Mouse (Mus musculus) forebrain, embryonic 16.5 days (tissue): Measurements from ENCODE around the gene Ddn. TPM values are rescaled to one million over a fixed set of nuclear protein-coding genes. Genes with fewer than 3 reads are reported as not detected.
A peak's percentile ranks its signal among the peaks of the same experiment; 100 is the strongest.

ENCODE experiments used
- ATAC-seq: fragments of 200-750 bp; cut with Nextera tagmentation; 2 replicates; pipeline ENCODE4 v1.8.0; 2017; ENCODE audit warnings: mild to moderate bottlenecking, moderate library complexity
- H3K27ac ChIP-seq: fragments of 300-500 bp; sonication (generic); 2 replicates; pipeline ENCODE4 v1.5.1; 2014; ENCODE audit warnings: low read length, control low read depth
- H3K27me3 ChIP-seq: fragments of 300-500 bp; sonication (generic); replicated peaks from 2 replicates; pipeline ENCODE4 v1.6.1; 2014; ENCODE audit warnings: low read length; ENCODE audit not compliant: control insufficient read depth, insufficient read depth
- H3K36me3 ChIP-seq: fragments of 300-500 bp; sonication (generic); 2 replicates; pipeline ENCODE4 v1.6.1; 2014; ENCODE audit not compliant: control insufficient read depth, insufficient read depth
- H3K4me1 ChIP-seq: fragments of 300-500 bp; sonication (generic); replicated peaks from 2 replicates; pipeline ENCODE4 v1.6.1; 2014; ENCODE audit warnings: low read length; ENCODE audit not compliant: control insufficient read depth, insufficient read depth
- H3K4me2 ChIP-seq: fragments of 300-500 bp; sonication (generic); 2 replicates; pipeline ENCODE4 v1.6.1; 2014; ENCODE audit warnings: mild to moderate bottlenecking, low read length, control low read depth
- H3K4me3 ChIP-seq: fragments of 300-500 bp; sonication (generic); replicated peaks from 2 replicates; pipeline ENCODE4 v1.5.1; 2014; ENCODE audit warnings: mild to moderate bottlenecking, low read length, control low read depth
- H3K9ac ChIP-seq: fragments of 300-500 bp; sonication (generic); replicated peaks from 2 replicates; pipeline ENCODE4 v1.6.1; 2014; ENCODE audit warnings: low read depth, low read length, control low read depth
- H3K9me3 ChIP-seq: fragments of 300-500 bp; sonication (generic); 2 replicates; pipeline ENCODE4 v1.6.1; 2016; ENCODE audit warnings: low read length; ENCODE audit not compliant: control insufficient read depth
- WGBS: fragments of 180-500 bp; shearing (Covaris S2); extraction: QIAGEN DNeasy Blood & Tissue Kit; methylation state at CpG from one replicate; pipeline ENCODE4 v1.1.7; 2014; 5-methylcytosine and 5-hydroxymethylcytosine counted together
- polyA plus RNA-seq: library from polyadenylated mRNA; unstranded; fragments of >200 nt; fragmentation: Nextera tagmentation; extraction: Ambion mirVana; gene quantifications from 2 replicates; pipeline ENCODE4 v1.2.1, GENCODE M21; 2015

Ddn gene
- polyA plus RNA-seq, result 0.46 and 0.58 TPM in 2 replicates

DNA sequence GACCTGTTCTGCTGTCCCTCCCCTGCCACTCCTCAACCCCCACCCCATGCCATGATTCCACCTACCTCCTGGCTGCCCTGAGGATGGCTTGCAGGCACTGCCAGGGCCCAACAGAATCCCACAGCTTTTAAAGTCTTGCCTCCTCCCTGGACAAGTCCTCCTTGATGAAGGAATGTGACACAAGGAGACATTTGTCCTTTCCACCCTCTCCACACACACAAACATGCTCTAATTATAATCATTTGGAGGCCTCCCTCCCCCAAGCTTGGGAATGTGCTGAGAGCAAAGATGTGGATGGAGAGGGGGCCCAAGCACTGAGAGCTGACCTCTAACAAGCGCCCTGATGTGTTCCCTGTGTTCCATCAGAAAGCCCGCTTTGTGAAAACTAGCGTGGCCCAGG is at the start of gene Ddn:
Gene Ddn, minus strand, starts transcription at position 101 of the 400 bp plus-strand sequence.
- WGBS, result 46% methylated on average over 3 of the region's 3 CpGs
- Histone ChIP-seq H3K4me3 (peak within 1 kb of the TSS; percentile 54), H3K4me2 (peak within 1 kb of the TSS; percentile 80), H3K4me1 (peaks cover 38% of the 10 kb centered on the region), H3K9me3 (no peaks in the 10 kb centered on the region), H3K27ac (no peak within 1 kb of the TSS), H3K9ac (peak within 1 kb of the TSS; percentile 46), H3K27me3 (peaks cover 55% of the 10 kb centered on the region), H3K36me3 (peaks cover 12% of the 10 kb centered on the region)
- no peak for ATAC-seq

DNA sequence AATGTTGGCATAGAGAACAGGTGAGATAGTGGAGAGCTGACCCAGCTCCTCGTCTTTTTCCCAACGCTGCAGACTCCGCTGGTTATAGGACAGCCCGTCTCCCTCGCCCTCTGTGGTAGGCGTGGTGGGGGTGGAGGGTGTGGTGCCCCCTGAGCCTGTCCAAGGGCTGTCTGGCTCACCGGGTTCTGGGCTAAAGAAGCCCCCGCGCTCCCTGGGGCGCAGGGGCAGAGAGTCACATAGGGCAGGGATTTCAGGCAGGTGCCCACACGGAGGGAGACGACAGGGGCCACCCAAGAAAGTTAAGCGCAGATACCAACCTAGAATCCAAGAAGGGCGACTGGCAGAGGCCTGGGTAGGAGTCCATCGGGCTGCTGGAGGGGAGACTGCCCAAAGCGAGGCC is 44.9 kb upstream of the Ddn start:
- Histone ChIP-seq H3K36me3 (peaks cover 73% of the 10 kb centered on the region), H3K4me2 (no peak overlapping the region), H3K9ac (no peak overlapping the region), H3K9me3 (no peaks in the 10 kb centered on the region), H3K27me3 (no peaks in the 10 kb centered on the region), H3K4me3 (no peak overlapping the region), H3K4me1 (no peaks in the 10 kb centered on the region), H3K27ac (no peak overlapping the region)
- no peak for ATAC-seq
- WGBS, result 94% methylated on average over 16 of the region's 16 CpGs

DNA sequence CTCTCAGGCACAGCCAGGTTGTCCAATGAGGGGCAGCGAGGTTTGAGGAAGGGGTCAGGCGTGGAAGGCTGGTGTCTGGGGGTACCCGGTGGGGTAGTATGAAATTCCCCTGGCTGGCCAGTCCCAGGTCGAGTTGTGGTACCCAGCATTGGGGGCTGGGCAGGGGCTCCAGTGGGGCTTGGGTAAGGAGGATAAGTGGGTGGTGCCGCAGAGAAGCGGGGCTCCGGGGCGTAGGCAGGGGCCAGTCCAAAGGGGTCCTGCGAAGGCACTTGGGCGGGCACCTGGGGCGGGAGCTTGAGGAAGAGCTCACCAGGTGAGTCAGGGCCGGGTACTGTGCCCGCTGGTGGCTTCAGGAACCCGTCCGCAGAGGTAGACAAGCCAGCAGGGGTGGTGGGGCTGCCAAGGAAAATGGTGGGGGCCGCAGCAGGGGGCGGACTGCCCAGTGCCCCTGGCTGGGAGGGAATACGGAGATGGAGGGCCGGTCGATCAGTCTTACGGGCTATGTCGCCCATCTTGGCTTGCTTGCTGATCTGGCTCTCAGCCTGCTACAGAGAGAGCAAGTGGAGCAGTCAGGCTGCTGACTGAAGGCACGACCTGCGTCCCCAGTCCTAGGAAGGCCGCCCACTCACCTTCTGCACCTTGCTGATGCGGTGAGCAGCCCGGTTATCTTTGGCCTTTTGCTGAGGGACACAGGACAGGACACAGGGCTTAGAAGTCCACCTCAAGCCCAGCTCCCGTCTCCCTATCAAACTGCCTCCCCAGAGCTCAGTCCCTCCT is 44.1 kb upstream of the Ddn start:
- WGBS, result 92% methylated on average over 28 of the region's 28 CpGs
- Histone ChIP-seq H3K9me3 (no peaks in the 10 kb centered on the region), H3K9ac (no peak overlapping the region), H3K36me3 (peaks cover 69% of the 10 kb centered on the region), H3K4me1 (no peaks in the 10 kb centered on the region), H3K27me3 (no peaks in the 10 kb centered on the region), H3K4me2 (no peak overlapping the region), H3K27ac (no peak overlapping the region), H3K4me3 (no peak overlapping the region)
- no peak for ATAC-seq

DNA sequence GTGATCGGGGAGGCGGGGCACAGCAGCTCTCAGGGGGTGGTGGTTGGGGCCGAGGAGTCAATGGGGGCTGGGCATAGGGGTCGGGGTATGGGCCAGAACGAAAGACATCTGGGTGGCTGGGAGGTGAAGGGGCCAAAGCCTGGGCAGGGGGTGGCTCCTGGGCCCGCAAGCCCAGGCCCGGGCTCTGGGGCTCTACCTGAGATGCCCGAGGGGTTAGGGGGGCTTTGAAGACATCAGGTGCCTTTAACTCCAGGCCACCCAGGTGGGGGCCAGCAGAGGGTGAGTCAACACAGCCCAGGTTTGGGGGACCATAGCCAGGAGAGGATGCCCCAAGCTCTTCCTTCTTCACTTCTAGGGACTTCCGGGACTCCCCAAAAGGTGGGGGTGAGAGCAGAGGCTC is 43.4 kb upstream of the Ddn start:
- Histone ChIP-seq H3K4me1 (no peaks in the 10 kb centered on the region), H3K9me3 (no peaks in the 10 kb centered on the region), H3K4me3 (no peak overlapping the region), H3K27me3 (no peaks in the 10 kb centered on the region), H3K4me2 (no peak overlapping the region), H3K36me3 (peaks cover 66% of the 10 kb centered on the region), H3K9ac (no peak overlapping the region), H3K27ac (no peak overlapping the region)
- WGBS, result 96% methylated on average over 9 of the region's 9 CpGs
- ATAC-seq, result no peak

DNA sequence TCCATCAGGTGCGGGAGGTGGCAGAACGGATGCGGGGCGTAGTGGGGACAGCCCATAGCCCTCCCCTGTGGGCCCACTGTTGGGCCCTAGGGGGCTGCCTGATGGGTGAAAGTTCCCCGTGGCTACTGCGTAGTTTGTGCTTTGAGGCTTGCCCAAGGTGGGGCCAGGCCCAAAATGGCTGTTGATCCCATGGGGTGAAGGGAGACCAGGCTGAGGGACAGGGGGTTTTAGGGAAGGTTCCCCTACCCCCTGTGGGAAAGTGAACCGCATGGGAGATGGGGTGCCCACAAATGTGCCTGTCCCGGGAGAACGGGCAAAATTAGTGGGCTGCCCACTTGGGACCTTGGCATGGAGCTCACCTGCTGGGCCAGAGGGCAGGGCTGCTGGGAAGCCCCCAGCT is 42.8 kb upstream of the Ddn start:
- no peak for ATAC-seq

DNA sequence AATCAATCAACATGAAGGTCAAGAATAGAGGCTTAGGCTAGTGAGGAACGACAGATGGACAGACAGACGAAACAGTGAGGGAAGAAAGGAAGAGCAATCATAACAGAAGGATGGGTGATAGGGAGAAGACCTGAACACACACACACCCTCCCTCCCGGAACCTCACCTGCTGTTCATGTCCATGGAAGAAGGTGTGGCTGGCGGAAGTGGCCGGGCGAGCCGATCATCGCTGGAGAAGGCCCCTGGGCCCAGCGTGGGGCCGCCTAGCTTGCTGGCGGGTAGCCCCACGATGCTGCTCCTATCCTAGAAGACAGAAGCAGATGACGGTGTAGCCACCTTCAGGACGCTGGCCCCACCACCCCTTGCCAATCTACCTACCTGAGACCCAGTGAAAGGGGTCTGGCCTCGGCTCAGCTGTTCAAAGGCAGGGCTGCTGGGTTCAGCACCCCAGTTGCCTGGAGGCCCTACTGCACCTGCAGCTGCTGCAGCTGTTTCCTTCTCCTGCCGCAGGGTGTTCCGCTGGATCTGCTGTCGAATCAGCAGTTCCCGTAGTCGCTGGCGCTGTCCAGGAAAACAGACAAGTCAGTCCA is 42.0 kb upstream of the Ddn start:
- H3K4me1 ChIP-seq, result no peaks in the 10 kb centered on the region
- H3K27ac ChIP-seq, result no peak overlapping the region
- H3K9me3 ChIP-seq, result no peaks in the 10 kb centered on the region
- H3K36me3 ChIP-seq, result peaks cover 68% of the 10 kb centered on the region
- ATAC-seq, result no peak
- H3K27me3 ChIP-seq, result no peaks in the 10 kb centered on the region
- H3K9ac ChIP-seq, result no peak overlapping the region
- no peak overlapping the region for H3K4me2 ChIP-seq
- H3K4me3 ChIP-seq, result no peak overlapping the region
- WGBS, result 90% methylated on average over 21 of the region's 21 CpGs

More for the DNA sequence above, 42.8 kb upstream of the Ddn start:
- Histone ChIP-seq H3K36me3 (peaks cover 66% of the 10 kb centered on the region), H3K9me3 (no peaks in the 10 kb centered on the region), H3K4me3 (no peak overlapping the region), H3K27me3 (no peaks in the 10 kb centered on the region), H3K27ac (no peak overlapping the region), H3K4me2 (no peak overlapping the region), H3K4me1 (no peaks in the 10 kb centered on the region), H3K9ac (no peak overlapping the region)
- 95% methylated on average over 9 of the region's 9 CpGs for WGBS

DNA sequence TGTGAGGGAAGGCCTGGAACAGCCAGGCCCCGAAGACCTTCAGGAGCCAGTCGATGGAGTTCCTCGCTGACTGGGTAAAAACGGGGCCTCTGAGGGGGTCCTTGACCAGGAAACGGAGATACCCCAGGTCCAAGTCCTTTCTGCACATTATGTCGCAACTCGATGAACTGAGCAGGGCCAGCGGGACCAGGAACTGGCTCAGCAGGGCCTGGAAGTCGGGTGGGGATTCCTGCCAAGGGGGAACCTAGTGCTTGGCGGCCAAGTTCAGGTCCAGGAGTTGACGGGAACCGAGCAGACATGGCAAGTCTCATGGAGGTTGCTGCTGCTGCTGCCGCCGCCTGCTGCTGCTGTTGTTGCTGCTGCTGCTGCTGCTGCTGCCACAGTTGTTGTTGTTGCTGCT is 41.4 kb upstream of the Ddn start:
- Histone ChIP-seq H3K9me3 (no peaks in the 10 kb centered on the region), H3K9ac (no peak overlapping the region), H3K36me3 (peaks cover 68% of the 10 kb centered on the region), H3K4me2 (no peak overlapping the region), H3K4me1 (no peaks in the 10 kb centered on the region), H3K4me3 (no peak overlapping the region), H3K27ac (no peak overlapping the region), H3K27me3 (no peaks in the 10 kb centered on the region)
- WGBS, result 90% methylated on average over 14 of the region's 14 CpGs
- no peak for ATAC-seq

DNA sequence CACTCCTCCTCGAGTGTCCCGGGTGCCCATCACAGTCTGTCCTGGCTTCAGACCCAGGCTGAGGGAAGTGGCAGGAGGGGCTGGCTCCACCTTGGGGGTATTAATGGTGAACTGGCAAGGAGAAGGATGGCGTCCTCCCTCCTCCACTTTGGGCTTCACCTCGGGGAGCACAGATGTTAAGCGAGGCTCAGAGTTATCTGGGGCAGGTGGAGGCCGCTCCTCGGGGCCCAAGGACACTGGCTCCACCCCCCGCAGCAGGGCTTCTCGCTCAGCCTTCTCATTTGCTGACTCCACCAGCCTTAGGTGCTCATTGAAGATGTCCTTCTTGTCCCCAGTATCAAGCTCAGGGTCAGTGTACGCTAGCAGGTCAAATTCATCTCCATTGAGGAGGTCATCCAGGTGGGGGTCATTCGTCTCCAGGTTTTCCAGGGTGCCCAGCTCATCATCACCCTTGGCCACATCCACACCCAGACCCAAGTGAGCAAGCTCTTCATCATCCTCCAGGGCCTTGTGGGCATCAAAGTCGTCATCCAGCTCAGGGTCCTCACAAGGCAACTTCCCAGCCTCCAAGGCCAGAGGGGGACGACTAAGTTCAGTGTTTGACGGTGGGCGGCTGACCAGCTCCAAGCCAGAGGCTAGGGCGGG is 40.8 kb upstream of the Ddn start:
- no peaks in the 10 kb centered on the region for H3K4me1 ChIP-seq
- no peaks in the 10 kb centered on the region for H3K9me3 ChIP-seq
- WGBS, result 89% methylated on average over 16 of the region's 16 CpGs
- H3K9ac ChIP-seq, result no peak overlapping the region
- H3K27me3 ChIP-seq, result no peaks in the 10 kb centered on the region
- ATAC-seq, result no peak
- peaks cover 70% of the 10 kb centered on the region for H3K36me3 ChIP-seq
- H3K27ac ChIP-seq, result no peak overlapping the region
- no peak overlapping the region for H3K4me3 ChIP-seq
- no peak overlapping the region for H3K4me2 ChIP-seq

DNA sequence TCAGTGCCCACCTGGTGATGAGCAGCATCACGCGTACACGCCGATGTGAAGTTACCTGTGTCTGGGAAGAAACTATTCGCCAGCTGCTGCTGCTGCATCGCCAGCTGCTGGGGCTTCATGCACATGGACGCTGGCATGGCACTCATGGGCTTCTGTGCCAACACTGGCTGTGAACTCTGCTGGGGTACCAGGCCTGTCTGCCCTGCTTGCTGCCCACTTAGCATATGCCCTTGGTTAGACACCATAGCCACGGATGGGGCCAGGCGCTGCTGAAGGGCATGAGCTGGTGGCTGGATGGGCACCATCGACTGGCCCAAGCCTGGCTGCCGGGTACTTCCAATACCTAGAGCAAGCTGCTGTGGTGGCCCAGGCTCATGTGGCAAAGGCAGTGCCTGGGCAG is 39.9 kb upstream of the Ddn start:
- Histone ChIP-seq H3K36me3 (peaks cover 66% of the 10 kb centered on the region), H3K9ac (no peak overlapping the region), H3K9me3 (no peaks in the 10 kb centered on the region), H3K27ac (no peak overlapping the region), H3K4me2 (no peak overlapping the region), H3K27me3 (no peaks in the 10 kb centered on the region), H3K4me1 (no peaks in the 10 kb centered on the region), H3K4me3 (no peak overlapping the region)
- no peak for ATAC-seq
- WGBS, result 95% methylated on average over 11 of the region's 11 CpGs
